Mouse (Mus musculus) erythroblast, embryonic 14.5 days (primary cell): ENCODE measurements around the gene Mrps14.

Source experiments
- GATA1 ChIP-seq: IDR thresholded peaks from 2 replicates; pipeline ENCODE4 v1.6.1; 2012; ENCODE audit warnings: low read length, inconsistent platforms, mixed read lengths
- TAL1 ChIP-seq: IDR thresholded peaks from 3 replicates; pipeline ENCODE4 v1.6.1; 2012; ENCODE audit warnings: low read length, inconsistent platforms, mixed read lengths

GRCm38 (mm10) chr1:160145606-160146005 lies 49.4 kb upstream of the Mrps14 start:
- TF ChIP-seq GATA1: no peak
- TF ChIP-seq TAL1: no peak
